Mouse (Mus musculus) cerebellum, adult 9-11 months (tissue): ENCODE results near the gene Foxa2.

Experiments
- DNase-seq: peaks from one replicate; pipeline ENCODE4 v3.0.0; 2022

Gene Foxa2

GRCm38 (mm10) chr2:148038366-148039310 lies 8.1 kb downstream of the Foxa2 start:
- no peak for DNase-seq

DNA sequence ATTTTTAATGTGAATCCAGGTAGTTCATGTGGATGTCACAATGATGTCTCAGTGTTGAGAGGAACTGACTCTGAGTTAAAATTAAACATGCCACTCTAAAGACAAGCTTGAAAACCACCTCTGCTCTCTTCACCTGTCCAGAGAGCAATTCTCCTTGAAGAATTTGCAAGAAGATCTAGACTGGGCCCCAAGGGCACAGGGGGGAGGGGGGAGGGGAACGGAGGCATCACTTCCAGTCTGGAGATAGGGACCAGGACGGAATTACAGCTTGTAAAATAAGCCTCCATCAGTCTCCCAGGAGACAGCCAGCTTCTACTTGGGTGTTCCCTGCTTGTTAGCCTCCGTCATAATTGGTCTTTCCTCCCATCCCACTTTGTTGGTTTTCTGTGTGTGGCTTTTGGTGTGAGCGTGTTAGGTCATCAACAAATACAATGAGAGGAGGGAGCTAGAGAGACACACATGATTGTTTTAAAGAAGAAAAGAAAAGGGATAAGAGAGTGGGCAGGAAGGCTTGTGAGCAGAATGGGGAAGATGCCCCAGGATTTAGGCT lies 10.1 kb downstream of the Foxa2 start:
- DNase-seq, result no peak

DNA sequence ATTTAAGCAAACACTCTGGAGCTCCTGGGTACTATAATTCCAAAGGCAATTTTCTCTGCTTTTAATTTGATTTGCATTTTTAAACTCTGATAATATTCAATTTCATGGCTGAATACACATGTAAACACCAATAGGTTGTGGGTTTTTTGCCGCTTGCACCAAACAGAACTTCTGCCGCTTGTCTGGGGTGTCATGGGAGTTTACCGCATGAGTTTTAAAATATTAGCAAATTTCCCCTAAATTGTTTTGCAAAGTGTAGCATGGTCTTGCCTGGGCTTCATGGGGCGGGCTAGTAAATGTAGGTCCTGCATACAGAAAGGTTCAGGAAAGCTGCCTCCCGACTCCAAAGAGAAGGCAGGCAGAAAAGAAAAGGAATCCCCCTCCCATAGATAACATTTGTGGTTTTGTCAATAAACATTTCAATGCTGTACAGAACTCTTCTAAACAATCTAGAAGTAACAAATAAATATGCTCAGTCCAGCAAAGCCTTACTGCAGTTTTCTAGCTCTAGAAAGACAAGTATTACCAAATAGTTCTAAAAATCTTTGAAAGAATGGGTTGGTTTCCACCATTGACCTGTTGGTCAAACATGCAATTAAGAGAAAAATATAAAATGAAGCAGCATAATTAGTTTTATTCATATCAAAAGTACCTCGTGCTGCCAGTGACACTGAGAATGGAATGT lies 15.6 kb downstream of the Foxa2 start:
- DNase-seq, result no peak

DNA sequence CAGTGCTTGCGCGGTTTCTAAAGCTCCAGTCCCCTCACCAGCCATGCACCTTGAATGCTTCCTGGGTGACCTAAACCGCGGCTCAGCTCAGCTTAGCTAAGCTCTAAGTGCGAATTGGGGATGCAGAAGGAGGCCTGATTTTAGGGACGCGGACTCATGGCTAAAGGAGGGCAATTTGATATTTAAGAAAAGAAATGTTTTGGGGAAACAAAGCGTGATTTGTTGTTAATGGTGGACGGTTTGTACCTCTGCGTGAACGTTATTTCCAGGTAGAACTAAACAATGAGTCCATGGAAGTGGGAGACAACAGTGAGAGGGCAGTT lies 16.2 kb downstream of the Foxa2 start:
- no peak for DNase-seq

DNA sequence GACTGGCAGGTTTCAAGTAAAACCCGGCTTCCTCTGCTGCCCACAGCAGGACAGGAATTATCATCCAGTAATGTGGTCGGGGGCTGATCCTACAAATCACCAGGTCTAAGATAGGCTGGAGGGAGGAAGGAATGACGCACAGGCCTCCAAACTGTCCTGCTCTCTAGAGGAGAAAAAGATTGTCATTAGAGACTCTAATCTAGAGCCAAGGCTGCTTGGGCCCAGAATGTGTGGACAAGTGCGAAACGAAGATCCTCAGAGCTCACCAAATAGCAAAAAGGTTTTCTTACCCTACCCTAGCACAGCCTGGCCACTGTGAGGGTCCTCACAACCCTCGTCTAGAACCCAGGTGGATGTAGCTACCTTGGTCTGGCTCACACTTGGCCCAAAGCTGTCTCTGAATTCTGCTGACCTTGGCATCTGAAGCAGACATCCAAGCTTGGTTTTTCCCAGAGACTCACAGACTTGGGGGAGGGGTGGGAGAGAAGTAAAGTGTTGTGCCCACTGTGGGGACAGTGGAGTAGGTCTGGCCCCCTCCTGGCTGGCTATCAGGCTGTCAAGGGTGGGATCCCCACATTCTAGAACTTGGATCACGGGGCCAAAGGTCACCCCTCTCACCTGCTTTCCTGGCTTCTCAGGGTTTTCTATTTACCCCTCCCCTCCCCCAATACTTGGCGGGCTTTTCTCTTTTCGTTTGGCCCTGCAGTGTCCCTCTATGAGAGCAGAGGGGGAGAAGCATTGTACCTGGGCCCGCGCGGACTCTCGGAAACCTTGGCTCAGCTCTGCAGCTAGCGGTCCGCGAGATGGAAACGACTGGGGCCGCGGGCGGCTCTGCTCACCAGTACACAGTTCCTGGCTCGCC lies 16.8 kb downstream of the Foxa2 start:
- no peak for DNase-seq

DNA sequence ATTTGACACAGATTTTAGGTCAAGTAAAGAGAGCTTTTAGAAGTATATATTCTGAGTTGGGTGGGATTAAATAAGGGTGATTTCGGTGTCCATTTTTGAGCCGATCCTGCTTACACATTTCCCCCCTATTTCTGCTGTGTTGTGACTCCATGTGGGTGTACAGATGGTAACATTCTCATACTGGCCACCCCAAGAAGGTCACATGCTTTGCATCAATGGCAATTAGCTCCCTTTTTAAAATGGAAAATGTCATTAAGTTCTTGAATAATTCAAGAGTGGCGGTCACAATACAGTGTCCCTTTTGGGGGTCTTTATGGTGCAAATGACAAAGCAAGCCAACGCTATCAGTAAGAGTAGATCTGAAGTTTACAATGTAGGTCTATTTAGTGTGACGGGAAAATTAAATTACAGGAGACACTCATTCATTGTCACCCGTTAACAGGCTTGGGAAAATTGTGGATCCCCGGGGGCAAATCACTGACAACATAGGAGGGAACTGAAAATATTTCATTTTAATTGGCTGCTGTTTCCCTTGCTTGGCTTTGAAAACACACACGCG lies 17.6 kb downstream of the Foxa2 start:
- DNase-seq, result no peak

- DNase-seq, result no peak
These were observed 20.4 kb downstream of the Foxa2 start for GRCm38 (mm10) chr2:148026366-148026765.

DNA sequence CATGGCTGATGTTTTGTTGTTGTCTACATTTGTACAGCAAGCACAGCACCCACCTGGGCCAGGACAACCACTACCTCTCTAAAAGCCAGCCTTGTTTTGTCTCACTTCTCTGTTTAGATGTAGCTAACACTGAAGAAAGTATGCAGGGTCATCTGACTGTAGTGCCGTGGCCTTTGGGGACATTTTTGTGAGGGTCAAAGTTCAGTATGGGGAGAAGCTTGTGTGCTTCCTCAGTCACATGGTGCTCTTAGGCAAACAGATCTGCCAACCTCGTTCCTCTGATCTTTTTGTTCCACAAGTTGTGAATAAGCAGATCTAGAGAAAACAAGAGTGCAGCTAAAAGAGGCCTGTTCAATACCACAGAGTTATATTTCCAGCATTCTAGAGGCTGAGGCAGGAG lies 21.3 kb downstream of the Foxa2 start:
- DNase-seq, result no peak

DNA sequence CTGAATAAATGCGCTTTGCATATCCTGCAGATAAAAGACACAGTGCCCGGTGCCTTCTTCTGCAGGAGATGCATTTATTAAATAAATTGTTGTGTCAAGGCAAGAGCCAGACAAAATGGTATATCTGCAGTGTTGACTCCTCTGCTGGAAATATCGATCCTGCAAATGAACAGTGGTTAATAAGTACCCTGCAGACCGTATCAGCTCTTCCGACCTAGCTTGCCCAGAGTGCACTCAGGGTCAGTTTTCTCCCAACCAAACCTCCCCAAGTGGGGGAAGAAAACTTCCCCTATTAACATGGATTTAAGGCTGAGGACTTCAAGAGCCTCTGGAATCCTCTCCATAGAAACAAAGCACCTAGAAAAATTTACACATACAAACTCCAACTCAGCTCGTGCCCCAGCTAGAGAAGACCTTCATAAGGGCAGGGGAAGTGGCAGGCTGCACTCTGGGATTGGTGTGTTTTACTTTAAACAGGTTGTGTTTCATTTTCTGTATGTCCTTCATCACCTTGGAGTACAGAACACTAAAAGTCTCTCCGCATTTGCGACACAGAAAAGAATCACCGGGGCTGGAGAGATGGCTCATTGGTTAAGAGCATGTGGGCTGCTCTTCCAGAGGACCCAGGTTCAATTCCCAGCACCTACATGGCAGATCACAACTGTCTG lies 22.4 kb downstream of the Foxa2 start:
- DNase-seq, result no peak

DNA sequence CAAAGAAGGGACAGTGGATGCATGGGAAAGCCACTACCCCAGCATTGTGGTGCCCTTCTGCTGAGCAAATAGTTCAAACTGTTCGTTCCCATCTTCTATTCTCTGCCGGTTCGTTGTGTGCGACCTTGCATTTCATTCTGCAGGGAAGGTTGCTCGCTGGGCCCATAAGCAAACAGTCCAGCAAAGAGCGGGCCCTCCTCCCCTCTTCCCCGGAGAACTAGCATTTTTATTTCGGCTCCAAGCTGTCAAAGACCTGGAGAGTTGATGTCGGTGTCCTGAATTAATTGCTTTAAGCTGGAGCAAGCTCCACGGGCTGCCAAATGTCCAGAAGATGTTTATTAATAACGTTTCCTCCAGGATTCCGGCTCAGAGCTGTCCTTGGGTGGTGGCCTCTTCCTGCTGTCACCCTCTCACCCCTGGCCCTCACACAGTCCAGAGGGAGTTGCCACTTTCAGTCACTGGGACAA lies 23.4 kb downstream of the Foxa2 start:
- DNase-seq, result no peak

DNA sequence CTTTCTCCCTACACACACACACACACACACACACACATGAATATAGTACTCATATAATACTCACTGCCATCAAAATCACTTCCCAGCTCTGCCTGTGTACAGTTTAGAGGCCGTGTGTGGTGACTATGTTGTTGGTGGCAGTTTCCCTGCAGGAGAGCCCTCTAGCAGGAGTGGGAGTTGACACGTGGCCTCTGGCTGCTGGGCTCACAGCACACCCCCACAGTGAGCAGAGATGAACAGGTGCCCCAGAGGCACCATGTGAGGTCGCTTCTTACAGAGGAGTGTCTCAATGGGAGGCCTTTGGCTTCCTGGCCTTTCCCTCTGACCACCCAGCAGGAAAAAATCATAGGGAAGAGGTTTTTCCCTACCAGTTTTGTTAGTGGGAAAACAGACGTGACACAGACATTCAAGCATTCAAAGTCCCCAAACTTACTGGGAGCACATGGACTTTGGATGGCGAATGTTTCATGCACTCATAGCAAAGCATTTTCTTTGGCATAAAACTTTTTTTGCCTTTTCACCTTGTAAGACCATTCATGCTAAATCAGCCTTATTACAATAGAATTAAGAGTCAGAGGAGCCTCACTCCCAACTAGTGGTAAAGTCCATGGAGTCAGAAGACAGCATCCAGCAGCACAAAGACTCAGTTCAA lies 24.7 kb downstream of the Foxa2 start:
- DNase-seq, result no peak

- DNase-seq, result no peak
These were observed 25.8 kb downstream of the Foxa2 start for GRCm38 (mm10) chr2:148021016-148021415.

GRCm38 (mm10) chr2:148020125-148020524 lies 26.6 kb downstream of the Foxa2 start:
- DNase-seq, result no peak

DNA sequence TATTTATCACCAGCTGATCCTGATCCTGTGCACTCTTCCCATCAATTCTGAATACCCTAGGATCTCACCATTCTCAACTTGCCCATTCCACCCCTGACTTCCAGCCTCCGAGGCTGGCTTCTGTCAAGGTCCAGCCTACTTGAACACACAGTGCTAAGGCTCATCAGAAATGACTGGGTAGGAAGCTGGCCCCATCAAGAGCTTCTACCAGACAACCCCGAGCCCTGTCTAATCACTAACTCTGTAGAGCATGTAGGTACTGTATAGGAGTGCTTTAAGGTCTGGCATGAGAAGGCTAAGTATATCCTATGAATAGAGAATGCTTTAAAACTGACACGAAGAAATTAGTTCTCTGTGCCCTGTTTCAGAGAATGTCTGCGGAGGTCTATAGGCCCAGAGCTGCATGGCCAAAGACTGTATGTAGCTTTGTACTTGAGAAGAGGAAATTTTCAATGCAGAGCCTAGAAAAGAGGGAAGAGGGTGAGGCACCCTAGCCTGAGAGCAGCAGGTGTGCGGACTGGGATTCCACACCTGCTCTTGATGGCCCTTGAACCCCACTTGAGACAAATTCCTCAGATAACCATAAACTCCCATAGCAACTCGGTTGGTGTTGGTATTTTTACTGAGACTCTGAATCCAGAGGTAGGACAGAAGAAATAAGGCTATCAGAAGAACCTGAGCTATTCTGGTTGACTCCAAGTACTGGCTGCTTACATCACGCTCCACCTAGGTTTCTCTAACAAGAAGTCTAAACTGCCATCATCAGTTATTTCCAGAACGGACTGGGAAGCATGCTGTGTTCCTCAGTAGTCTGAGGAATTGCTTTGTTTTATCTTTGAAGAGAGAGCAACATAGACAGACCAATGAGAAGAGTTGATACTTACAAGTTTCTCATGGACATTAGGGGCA lies 28.7 kb downstream of the Foxa2 start:
- no peak for DNase-seq

GRCm38 (mm10) chr2:148013382-148013781 lies 33.4 kb downstream of the Foxa2 start:
- no peak for DNase-seq

DNA sequence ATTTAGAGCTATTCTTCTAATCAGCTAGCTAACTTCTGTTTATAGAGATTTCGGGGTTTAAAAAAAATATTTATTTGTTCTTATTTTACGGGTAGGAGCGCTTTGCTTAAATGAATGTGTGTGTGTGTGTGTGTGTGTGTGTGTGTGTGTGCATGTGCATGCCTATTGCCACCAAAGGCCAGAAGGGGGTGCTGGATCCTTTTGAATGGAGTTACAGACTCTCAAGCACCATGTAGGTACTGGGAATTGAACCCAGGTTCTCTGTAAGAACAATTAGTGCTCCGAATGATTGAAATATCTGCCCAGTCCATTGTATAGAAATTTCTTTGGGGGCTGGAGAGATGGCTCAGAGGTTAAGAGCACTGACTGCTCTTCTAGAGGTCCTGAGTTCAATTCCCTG lies 37.7 kb downstream of the Foxa2 start:
- DNase-seq, result no peak

- DNase-seq, result no peak
These were observed 41.9 kb downstream of the Foxa2 start for GRCm38 (mm10) chr2:148004554-148005521.

DNA sequence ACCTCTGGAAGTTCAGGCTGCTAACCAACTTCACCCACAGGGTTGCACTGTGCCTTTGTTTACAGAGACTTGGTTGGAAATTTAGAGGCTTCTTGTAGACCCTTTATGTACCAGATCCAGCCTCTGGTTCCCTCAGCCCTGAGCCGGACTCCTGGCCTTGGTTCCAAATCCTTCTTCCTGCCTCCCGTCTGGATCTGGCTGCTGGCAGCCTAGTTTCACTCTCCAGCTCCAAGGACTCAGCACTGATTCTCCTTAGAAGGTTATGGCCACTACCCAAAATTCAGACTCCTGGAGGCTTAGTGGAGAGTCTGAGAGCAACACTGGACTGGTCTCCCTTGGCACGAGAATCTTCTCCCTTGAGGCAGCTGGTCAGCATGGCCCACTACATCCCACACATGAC lies 43.3 kb downstream of the Foxa2 start:
- DNase-seq, result no peak
